Mouse (Mus musculus): ENCODE measurements around the gene Slc17a5. TPM values are rescaled to one million over a fixed set of nuclear protein-coding genes. Genes with fewer than 3 reads are reported as not detected.

Slc17a5 gene
- total RNA-seq, 2 experiments from 2014 or later = 2.8 to 3.2 TPM

GRCm38 (mm10) chr9:78569934-78570333 lies 17.9 kb downstream of the Slc17a5 start:
- DNase-seq (ENCODE audit: low spot score) = no peak

GRCm38 (mm10) chr9:78559479-78559878 lies 28.4 kb downstream of the Slc17a5 start:
- no peak for DNase-seq (ENCODE audit: low spot score)

GRCm38 (mm10) chr9:78558586-78559214 lies 29.1 kb downstream of the Slc17a5 start:
- DNase-seq (ENCODE audit: low spot score) = no peak

GRCm38 (mm10) chr9:78557041-78557440 lies 30.8 kb downstream of the Slc17a5 start:
- no peak for DNase-seq (ENCODE audit: low spot score)

GRCm38 (mm10) chr9:78552984-78553383 lies 34.9 kb downstream of the Slc17a5 start:
- DNase-seq (ENCODE audit: low spot score) = peak; percentile 84

- no peak for DNase-seq (ENCODE audit: low spot score)
Observed at GRCm38 (mm10) chr9:78551761-78552160, 36.1 kb downstream of the Slc17a5 start.

GRCm38 (mm10) chr9:78547742-78548141 lies 40.1 kb downstream of the Slc17a5 start:
- no peak for DNase-seq (ENCODE audit: low spot score)

GRCm38 (mm10) chr9:78546944-78547343 lies 40.9 kb downstream of the Slc17a5 start:
- peak; percentile 83 for DNase-seq (ENCODE audit: low spot score)

GRCm38 (mm10) chr9:78541758-78542157 lies 46.1 kb downstream of the Slc17a5 start:
- DNase-seq (ENCODE audit: low spot score) = no peak

- DNase-seq (ENCODE audit: low spot score) = no peak
Observed at GRCm38 (mm10) chr9:78538421-78538820, 49.4 kb downstream of the Slc17a5 start.

GRCm38 (mm10) chr9:78537154-78537873 lies 50.5 kb downstream of the Slc17a5 start:
- peak; percentile 81 for DNase-seq (ENCODE audit: low spot score)

GRCm38 (mm10) chr9:78534606-78535005 lies 53.2 kb downstream of the Slc17a5 start:
- DNase-seq (ENCODE audit: low spot score) = no peak

GRCm38 (mm10) chr9:78533296-78533935 lies 54.4 kb downstream of the Slc17a5 start:
- no peak for DNase-seq (ENCODE audit: low spot score)

GRCm38 (mm10) chr9:78532341-78532819 lies 55.5 kb downstream of the Slc17a5 start:
- no peak for DNase-seq (ENCODE audit: low spot score)

- no peak for DNase-seq (ENCODE audit: low spot score)
Observed at GRCm38 (mm10) chr9:78531816-78532215, 56.0 kb downstream of the Slc17a5 start.

- DNase-seq (ENCODE audit: low spot score) = peak; percentile 80
Observed at GRCm38 (mm10) chr9:78527767-78528381, 60.0 kb downstream of the Slc17a5 start.

- peak; percentile 76 for DNase-seq (ENCODE audit: low spot score)
Observed at GRCm38 (mm10) chr9:78527301-78527761, 60.5 kb downstream of the Slc17a5 start.

- DNase-seq (ENCODE audit: low spot score) = no peak
Observed at GRCm38 (mm10) chr9:78526206-78526605, 61.6 kb downstream of the Slc17a5 start.

GRCm38 (mm10) chr9:78525451-78526135 lies 62.2 kb downstream of the Slc17a5 start:
- DNase-seq (ENCODE audit: low spot score) = no peak

- no peak for DNase-seq (ENCODE audit: low spot score)
Observed at GRCm38 (mm10) chr9:78521689-78522088, 66.2 kb downstream of the Slc17a5 start.

Data from gastrocnemius, adult 18-20 months (tissue).